Mouse (Mus musculus) neutrophil, adult 5-6 weeks (primary cell): Measurements from ENCODE around the gene A230072I06Rik. TPM values are rescaled to one million over a fixed set of nuclear protein-coding genes. Genes with fewer than 3 reads are reported as not detected.

Experiments
- ATAC-seq: fragments of 151-379, 151-347 bp; 2 replicates; pipeline ENCODE4 v1.8.0; 2017; ENCODE audit warnings: mild to moderate bottlenecking, moderate TSS enrichment; ENCODE audit not compliant: insufficient number of reproducible peaks, poor library complexity, low FRiP score, severe bottlenecking; ENCODE audit errors: extremely low read depth
- total RNA-seq: library from RNA; stranded (forward); fragments of 200-1000 nt; gene quantifications from 2 replicates; pipeline ENCODE4 v1.2.3, GENCODE M21; 2017

A230072I06Rik gene
- total RNA-seq, 1 experiment from 2014 or later = 0.23 TPM

- no peak for ATAC-seq
Observed at GRCm38 (mm10) chr8:12319755-12320455, 41.3 kb downstream of the A230072I06Rik start.

GRCm38 (mm10) chr8:12322071-12322470 lies 43.5 kb downstream of the A230072I06Rik start:
- no peak for ATAC-seq

GRCm38 (mm10) chr8:12323238-12323637 lies 44.6 kb downstream of the A230072I06Rik start:
- no peak for ATAC-seq

- no peak for ATAC-seq
Observed at GRCm38 (mm10) chr8:12324561-12324960, 45.9 kb downstream of the A230072I06Rik start.

- ATAC-seq = no peak
Observed at GRCm38 (mm10) chr8:12324991-12325601, 46.5 kb downstream of the A230072I06Rik start.

- no peak for ATAC-seq
Observed at GRCm38 (mm10) chr8:12327187-12327586, 48.6 kb downstream of the A230072I06Rik start.

GRCm38 (mm10) chr8:12327707-12328471 lies 49.3 kb downstream of the A230072I06Rik start:
- no peak for ATAC-seq

- ATAC-seq = no peak
Observed at GRCm38 (mm10) chr8:12328476-12328875, 49.9 kb downstream of the A230072I06Rik start.

- ATAC-seq = no peak
Observed at GRCm38 (mm10) chr8:12330066-12330465, 51.4 kb downstream of the A230072I06Rik start.

Other genes with a start within 250 kb of the A230072I06Rik start
- not detected in 2 replicates for gene Sox1, start 116.5 kb downstream of the A230072I06Rik start, total RNA-seq